Mouse (Mus musculus) central nervous system, embryonic 11.5 days (tissue): ENCODE measurements around the gene Ccdc36. TPM values are rescaled to one million over a fixed set of nuclear protein-coding genes. Genes with fewer than 3 reads are reported as not detected.

Experiments
- polyA plus RNA-seq: library from polyadenylated mRNA; depleted of rRNA; stranded (reverse); fragments of >200 nt; gene quantifications from 2 replicates; pipeline ENCODE4 v1.2.3, GENCODE M21; 2012; rRNA removed

The Ccdc36 gene
- polyA plus RNA-seq, result 1.1 and 1.6 TPM in 2 replicates

DNA sequence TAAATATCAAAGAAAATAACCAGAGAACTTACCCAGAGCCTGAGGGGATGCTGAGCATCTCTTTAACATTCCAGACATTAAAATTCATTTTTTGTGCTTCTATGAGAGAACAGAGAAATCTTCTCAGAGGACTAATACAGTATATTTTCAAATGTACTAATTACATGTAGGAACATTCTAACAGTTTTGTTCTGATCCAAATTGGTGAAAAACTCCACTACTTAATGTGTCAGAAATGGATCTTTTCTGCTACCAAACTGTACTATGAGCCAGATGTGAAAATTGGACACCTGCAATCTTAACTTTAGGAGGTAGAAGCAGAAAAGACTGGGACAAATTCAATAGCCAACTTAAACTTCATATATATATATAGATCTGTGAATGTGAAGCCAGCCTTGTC lies at the start of gene Ccdc36:
Ccdc36 (minus strand) TSS at position 101 of the 400 bp plus-strand sequence.

GRCm38 (mm10) chr9:108461181-108461631 lies 32.9 kb upstream of the Ccdc36 start, which contains the start of gene Klhdc8b:
Gene Klhdc8b, minus strand, starts transcription at chr9:108461581.

DNA sequence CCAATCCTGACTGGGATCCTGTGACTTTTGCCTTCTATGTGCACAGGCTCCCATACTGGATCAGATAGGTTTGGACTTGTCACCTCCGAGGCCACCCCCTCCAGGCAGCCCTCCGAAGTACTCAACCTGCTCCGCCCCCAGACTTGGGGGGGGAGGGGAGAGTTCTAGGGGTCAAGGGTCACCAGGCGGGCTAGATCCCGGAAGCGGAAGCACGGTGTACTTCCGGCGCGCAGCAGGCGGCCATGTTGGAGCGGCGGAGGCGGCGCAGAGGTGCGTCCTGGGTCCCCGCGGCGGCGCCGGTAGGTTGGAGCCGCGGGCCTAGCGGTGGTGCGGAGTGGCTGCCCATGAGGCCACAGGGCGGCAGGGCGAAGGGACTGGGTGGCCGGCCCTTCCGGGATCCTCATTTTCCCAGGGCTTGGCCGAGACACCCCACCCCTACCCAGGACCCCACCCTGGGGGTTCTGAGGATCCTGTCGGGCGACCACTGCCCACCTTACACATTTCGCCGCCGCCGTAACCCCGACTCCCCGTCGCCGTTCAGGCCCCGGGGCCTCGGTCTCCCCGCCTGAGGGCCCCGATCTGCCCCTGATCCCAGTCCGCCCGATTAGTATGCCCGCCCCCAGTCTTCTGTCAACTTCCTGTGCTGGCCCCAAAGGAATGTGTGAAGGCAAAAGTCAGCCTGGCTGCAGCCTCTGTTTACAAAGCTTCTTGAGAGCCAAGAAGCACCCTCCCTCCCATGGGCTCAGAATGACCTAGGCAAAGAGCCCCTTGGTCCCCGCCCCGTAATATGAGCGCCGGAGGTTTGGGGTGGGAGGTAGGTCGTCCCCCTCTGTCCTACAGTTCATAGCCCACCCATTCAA lies 32.3 kb upstream of the Ccdc36 start, which contains the start of gene Ccdc71:
Ccdc71 (plus strand) TSS at position 209 of the 860 bp plus-strand sequence.

GRCm38 (mm10) chr9:108436182-108436581 lies 7.9 kb upstream of the Ccdc36 start, which contains the start of gene BC048562:
Gene BC048562, plus strand, starts transcription at chr9:108436482.

GRCm38 (mm10) chr9:108392676-108393075 lies 35.6 kb downstream of the Ccdc36 start, which contains the start of gene 1700102P08Rik:
Gene 1700102P08Rik, plus strand, starts transcription at chr9:108392805.

Other genes with a start within 250 kb of the Ccdc36 start
- gene Bsn, start 238.1 kb downstream of the Ccdc36 start, polyA plus RNA-seq, result 5.1 and 6.2 TPM in 2 replicates
- 23.8 and 29.4 TPM in 2 replicates for gene Dag1, start 164.5 kb downstream of the Ccdc36 start, polyA plus RNA-seq
- gene Nicn1, start 138.1 kb downstream of the Ccdc36 start, polyA plus RNA-seq, result 30.2 and 45.5 TPM in 2 replicates
- gene Amt, start 131.6 kb downstream of the Ccdc36 start, polyA plus RNA-seq, result 40.6 and 51.6 TPM in 2 replicates
- 236 and 260 TPM in 2 replicates for gene Rhoa, start 122.4 kb downstream of the Ccdc36 start, polyA plus RNA-seq
- 12.7 and 22.2 TPM in 2 replicates for gene Tcta, start 122.3 kb downstream of the Ccdc36 start, polyA plus RNA-seq
- gene Gpx1, start 89.6 kb downstream of the Ccdc36 start, polyA plus RNA-seq, result 654 and 762 TPM in 2 replicates
- 113 and 120 TPM in 2 replicates for gene Usp4, start 80.6 kb downstream of the Ccdc36 start, polyA plus RNA-seq
- 1.4 and 1.8 TPM in 2 replicates for gene 1700102P08Rik, start 35.7 kb downstream of the Ccdc36 start, polyA plus RNA-seq
- not detected in 2 replicates for gene BC048562, start 8.0 kb upstream of the Ccdc36 start, polyA plus RNA-seq
- 25.0 and 28.4 TPM in 2 replicates for gene Ccdc71, start 32.0 kb upstream of the Ccdc36 start, polyA plus RNA-seq
- gene Klhdc8b, start 33.1 kb upstream of the Ccdc36 start, polyA plus RNA-seq, result 43.0 and 49.4 TPM in 2 replicates
- gene Lamb2, start 51.3 kb upstream of the Ccdc36 start, polyA plus RNA-seq, result 67.7 and 81.1 TPM in 2 replicates
- 146 and 160 TPM in 2 replicates for gene Usp19, start 62.1 kb upstream of the Ccdc36 start, polyA plus RNA-seq
- 239 and 264 TPM in 2 replicates for gene Qars, start 79.2 kb upstream of the Ccdc36 start, polyA plus RNA-seq
- gene Qrich1, start 88.3 kb upstream of the Ccdc36 start, polyA plus RNA-seq, result 122 and 154 TPM in 2 replicates
- 175 and 189 TPM in 2 replicates for gene Impdh2, start 131.8 kb upstream of the Ccdc36 start, polyA plus RNA-seq
- 21.4 and 26.3 TPM in 2 replicates for gene Ndufaf3, start 138.9 kb upstream of the Ccdc36 start, polyA plus RNA-seq
- 83.0 and 118 TPM in 2 replicates for gene Dalrd3, start 141.4 kb upstream of the Ccdc36 start, polyA plus RNA-seq
- gene Wdr6, start 150.3 kb upstream of the Ccdc36 start, polyA plus RNA-seq, result 129 and 170 TPM in 2 replicates
- gene P4htm, start 169.2 kb upstream of the Ccdc36 start, polyA plus RNA-seq, result 11.8 and 12.4 TPM in 2 replicates
- 45.1 and 49.2 TPM in 2 replicates for gene Arih2, start 220.9 kb upstream of the Ccdc36 start, polyA plus RNA-seq
- 17.2 and 21.2 TPM in 2 replicates for gene Slc25a20, start 233.6 kb upstream of the Ccdc36 start, polyA plus RNA-seq